Comparison of ENCODE assay signal across 24 mouse cellular contexts in the genomic region with DNA sequence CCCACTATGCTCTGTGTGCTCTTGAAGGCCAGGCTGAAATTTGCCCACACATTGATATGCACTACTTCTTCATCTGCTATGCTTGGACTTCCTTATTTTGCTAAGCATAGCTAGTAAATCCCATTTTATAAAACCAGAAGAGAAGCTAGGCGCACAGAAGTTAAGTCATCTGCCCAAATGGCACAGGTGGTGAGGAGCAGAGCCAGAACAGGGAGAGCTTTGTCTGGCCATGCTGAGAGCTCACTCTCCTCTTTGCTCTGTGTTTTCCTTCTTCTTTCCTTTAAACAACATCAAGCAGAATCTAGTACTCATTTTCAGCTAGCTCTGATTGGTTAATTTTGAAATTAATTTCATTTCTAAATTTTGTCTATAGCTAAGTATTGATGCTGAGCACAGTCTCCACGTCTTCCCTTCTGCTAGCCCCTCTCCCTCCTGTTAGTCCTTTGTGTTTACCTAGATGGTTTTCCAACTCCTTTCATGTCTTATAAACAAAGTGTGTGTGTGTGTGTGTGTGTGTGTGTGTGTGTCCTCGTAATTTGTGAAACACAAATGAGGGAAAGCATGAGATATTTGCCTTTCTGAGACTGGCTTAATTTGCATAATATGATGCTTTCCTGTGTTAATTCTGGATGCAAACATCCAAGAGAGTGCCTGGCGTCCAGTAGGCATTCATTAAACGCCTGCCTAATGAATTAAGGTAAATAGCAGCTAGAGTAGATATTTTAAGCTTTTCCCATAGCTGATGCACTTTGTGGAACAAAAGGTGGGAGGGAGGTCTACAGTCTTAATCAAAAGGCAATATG.
DNase-seq lines count a peak whose midpoint lies in the region; ATAC-seq lines count a peak whose summit lies in the region.
"Had no signal": no experiment of that assay in that cellular context is flagged by ENCODE, and none has a peak within 500 bp of the region (broad histone marks: within the 10 kb centered on the region; RNA-seq: fewer than 3 reads in every experiment).

No protein-coding gene starts in this region.

- H3K4me1 ChIP-seq in forebrain, embryonic 15.5 days, result peaks cover 3% of the 10 kb centered on the region; the same call in 1 of the 2 replicates
- H3K4me1 ChIP-seq: embryonic facial prominence, embryonic 10.5 days; heart, embryonic 10.5 days; kidney, embryonic 15.5 days; limb, embryonic 10.5 days; stomach, embryonic 15.5 days had no signal

- H3K4me2 ChIP-seq in forebrain, embryonic 15.5 days (replicated peaks), result no peak overlapping the region
- H3K4me2 ChIP-seq: hindbrain, embryonic 14.5 days; kidney, embryonic 15.5 days; stomach, embryonic 15.5 days had no signal

- no peaks in the 10 kb centered on the region for H3K36me3 ChIP-seq in forebrain, embryonic 15.5 days
- H3K36me3 ChIP-seq: embryonic facial prominence, embryonic 10.5 days; heart, embryonic 10.5 days; kidney, embryonic 15.5 days; limb, embryonic 10.5 days; stomach, embryonic 15.5 days had no signal

- H3K27ac ChIP-seq in forebrain, embryonic 15.5 days (replicated peaks), result 0 out of 2 replicates have a peak overlapping the region, but pooled peaks have one; percentile 1
- H3K27ac ChIP-seq: embryonic facial prominence, embryonic 10.5 days; heart, embryonic 10.5 days; hindbrain, embryonic 14.5 days; kidney, embryonic 15.5 days; layer of hippocampus, adult 2 months; limb, embryonic 10.5 days; stomach, embryonic 15.5 days had no signal

- WGBS in forebrain, embryonic 15.5 days, result 31% methylated on average over 5 of the region's 5 CpGs

- ATAC-seq in cerebellum, adult (ENCODE audit: insufficient number of reproducible peaks, low FRiP score, low TSS enrichment), result peak; percentile 78
- ATAC-seq in forebrain, embryonic 15.5 days (replicated peaks), result peak; percentile 65
- ATAC-seq: intestine, embryonic 16.5 days; liver, postnatal 0 days; Patski had no signal

- no peak overlapping the region for H3K9ac ChIP-seq in forebrain, embryonic 15.5 days (replicated peaks)
- H3K9ac ChIP-seq: hindbrain, embryonic 14.5 days; kidney, embryonic 15.5 days; liver, postnatal 0 days; stomach, embryonic 15.5 days had no signal

- H3K27me3 ChIP-seq in forebrain, embryonic 15.5 days, result no peaks in the 10 kb centered on the region
- H3K27me3 ChIP-seq: kidney, embryonic 15.5 days; Patski; stomach, embryonic 15.5 days had no signal

- no peaks in the 10 kb centered on the region for H3K9me3 ChIP-seq in forebrain, embryonic 15.5 days
- H3K9me3 ChIP-seq: embryonic facial prominence, embryonic 10.5 days; heart, embryonic 10.5 days; kidney, embryonic 15.5 days; limb, embryonic 10.5 days; stomach, embryonic 15.5 days had no signal

- DNase-seq in cerebellum, postnatal 4 days (ENCODE audit: low spot score in 2 of 2), result no peak
- DNase-seq in layer of hippocampus, adult 9-11 months, result peak; percentile 20
- no peak for DNase-seq in layer of hippocampus, adult 11-12 months (ENCODE audit: low spot score)
- peak; percentile 30 for DNase-seq in cerebellum, adult 9-10 months
- DNase-seq in urinary bladder, postnatal 14 days (ENCODE audit: low spot score), result no peak
- no peak for DNase-seq in ovary, postnatal 10 days (ENCODE audit: low spot score)
- DNase-seq: adrenal gland, adult 8-10 months; heart, postnatal 10 days; liver, postnatal 0 days; lung, postnatal 10 days; retina, postnatal 1 day; thymus, adult 18-20 months; thymus, postnatal 4 days had no signal

- no peak overlapping the region for H3K4me3 ChIP-seq in forebrain, embryonic 15.5 days
- H3K4me3 ChIP-seq: embryonic facial prominence, embryonic 10.5 days; heart, embryonic 10.5 days; kidney, embryonic 15.5 days; layer of hippocampus, adult 2 months; limb, embryonic 10.5 days; stomach, embryonic 15.5 days had no signal

Comparison
In these comparisons a context has a peak if more than half of its experiments do, and no peak if none do; other contexts are left out.
1. DNase-seq: peak in layer of hippocampus, adult 9-11 months (single experiment) and cerebellum, adult 9-10 months (single experiment); none in cerebellum, postnatal 4 days (0 of 2), layer of hippocampus, adult 11-12 months (single experiment), urinary bladder, postnatal 14 days (single experiment) and ovary, postnatal 10 days (single experiment).